Mouse (Mus musculus) layer of hippocampus, postnatal 10 days (tissue): ENCODE measurements around the gene Cmip. TPM values are rescaled to one million over a fixed set of nuclear protein-coding genes. Genes with fewer than 3 reads are reported as not detected.

Experiments used
- DNase-seq, 2 experiments: peaks; one replicate each; pipeline ENCODE4 v3.0.0; 2021; ENCODE audit warnings: low spot score in 2 of 2
- microRNA-seq, 2 experiments: library from miRNA; unstranded; fragments of <30 nt; microRNA quantifications; one replicate each; pipeline ENCODE4 v1.2.0; 2021
- total RNA-seq, 2 experiments: library from RNA; stranded (reverse); gene quantifications; 2 replicates each; pipeline ENCODE4 v1.2.3; 2021

The Cmip gene
- total RNA-seq, 2 experiments from 2014 or later: 338 to 353 TPM

GRCm38 (mm10) chr8:117493543-117493942 is 236.7 kb downstream of the Cmip start:
- DNase-seq: no peak

- DNase-seq: no peak
Observed at GRCm38 (mm10) chr8:117494874-117495273, 238.0 kb downstream of the Cmip start.

GRCm38 (mm10) chr8:117498179-117498914 is 241.5 kb downstream of the Cmip start, which contains the start of gene Plcg2:
Gene Plcg2, plus strand, starts transcription at chr8:117498291.
- DNase-seq: peak in 1 of 2 experiments; percentile 40

GRCm38 (mm10) chr8:117498915-117499540 is 242.2 kb downstream of the Cmip start:
- no peak for DNase-seq

GRCm38 (mm10) chr8:117500232-117500823 is 243.5 kb downstream of the Cmip start:
- no peak for DNase-seq

- no peak for DNase-seq
Observed at GRCm38 (mm10) chr8:117501323-117501722, 244.5 kb downstream of the Cmip start.

- no peak for DNase-seq
Observed at GRCm38 (mm10) chr8:117503405-117504069, 246.7 kb downstream of the Cmip start.

- DNase-seq: no peak
Observed at GRCm38 (mm10) chr8:117507703-117508102, 250.8 kb downstream of the Cmip start.

Small RNA genes within 50 kb of the gene (microRNA-seq; reads per million reads assigned to microRNA genes)
- gene Mir7077: 0 reads per million in 2 experiments
- 0.22 to 1.2 reads per million in 2 experiments for gene Mir7078

Other genes with a start within 250 kb of the Cmip start
- under 1 TPM; 0.05 to 0.07 TPM for gene Pkd1l2, start 174.6 kb upstream of the Cmip start, total RNA-seq
- gene Bco1, start 161.2 kb upstream of the Cmip start, total RNA-seq: under 1 TPM in 1 of 2 experiments, not detected in 1; 0.21 TPM
- gene Gan, start 98.9 kb upstream of the Cmip start, total RNA-seq: 10 to 100 TPM; 22.6 to 24.7 TPM
- gene Plcg2, start 241.2 kb downstream of the Cmip start, total RNA-seq: 1 to 10 TPM; 2.8 to 3.2 TPM